Mouse (Mus musculus) cortical plate, adult 2 months (tissue): ENCODE results near the gene Catsper1.

Experiments used
- CTCF ChIP-seq: fragments of 200-500 bp; IDR thresholded peaks from 2 replicates; pipeline ENCODE4 v1.5.1; 2011; ENCODE audit warnings: mild to moderate bottlenecking, control low read depth, low read length; ENCODE audit not compliant: insufficient read depth; ENCODE audit errors: extremely low read depth
- POLR2A ChIP-seq: fragments of 200-500 bp; IDR thresholded peaks from 2 replicates; pipeline ENCODE4 v1.6.1; 2011; ENCODE audit warnings: mild to moderate bottlenecking, low read length, control low read depth; ENCODE audit not compliant: insufficient read depth; ENCODE audit errors: extremely low read depth

DNA sequence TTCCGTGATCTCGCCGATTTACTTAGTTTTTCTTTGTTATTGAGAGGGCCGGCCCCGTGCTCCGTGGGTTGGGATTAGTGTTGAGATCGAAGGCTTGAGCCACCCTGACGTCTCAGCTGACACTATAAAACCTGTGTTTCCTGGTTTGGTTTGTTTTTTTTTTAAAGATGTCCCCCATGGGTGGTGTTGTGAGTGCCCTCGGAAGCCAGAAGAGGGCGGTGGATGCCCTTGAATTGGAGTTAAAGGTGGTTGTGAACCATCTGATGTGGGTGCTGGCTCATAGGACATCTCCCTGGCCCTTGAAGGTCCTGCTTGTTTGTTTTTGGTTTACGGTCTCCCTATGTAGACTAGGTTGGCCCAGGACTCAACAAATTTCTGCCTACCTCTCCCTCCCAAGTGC, 31.9 kb downstream of the Catsper1 start:
- no peak for TF ChIP-seq POLR2A
- TF ChIP-seq CTCF = no peak
